ENCODE assay signal across 16 mouse cellular contexts in the genomic region with DNA sequence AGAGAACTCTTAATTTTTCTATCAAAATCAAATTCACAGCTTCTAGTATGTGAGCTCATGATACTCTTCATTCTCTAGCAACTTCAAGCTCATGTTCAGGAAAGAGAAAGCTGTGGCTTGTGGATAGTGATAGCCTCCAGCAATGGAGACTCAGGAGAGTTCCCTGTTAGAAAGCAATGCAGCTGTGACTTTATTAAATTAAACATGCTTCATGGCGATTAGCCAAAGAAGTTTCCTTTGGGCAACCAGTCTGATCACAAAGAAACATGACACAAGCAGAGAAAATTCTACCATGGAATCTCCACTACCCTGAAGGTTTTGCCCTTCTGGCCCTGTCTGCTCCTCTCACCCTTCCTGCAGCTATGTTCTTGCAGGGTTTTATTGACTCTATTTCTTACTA.
"Had no signal": no experiment of that assay in that cellular context is flagged by ENCODE, and none has a peak within 500 bp of the region (broad histone marks: within the 10 kb centered on the region; RNA-seq: fewer than 3 reads in every experiment).

No protein-coding gene starts in this region.

- H3K4me2 ChIP-seq: limb, embryonic 12.5 days; midbrain, embryonic 12.5 days had no signal

- ATAC-seq: lung, postnatal 0 days had no signal

- H3K4me1 ChIP-seq: limb, embryonic 12.5 days; midbrain, embryonic 12.5 days had no signal

- H3K36me3 ChIP-seq: limb, embryonic 12.5 days; midbrain, embryonic 12.5 days had no signal

- H3K27me3 ChIP-seq: limb, embryonic 12.5 days; midbrain, embryonic 12.5 days had no signal

- H3K9me3 ChIP-seq: limb, embryonic 12.5 days; midbrain, embryonic 12.5 days had no signal

- H3K27ac ChIP-seq: kidney, postnatal 0 days; limb, embryonic 12.5 days; liver, embryonic 14.5 days; midbrain, embryonic 12.5 days had no signal

- DNase-seq: kidney, adult 11 months; kidney, adult 9 months; kidney, postnatal 36 days; layer of hippocampus, adult 9-11 months; layer of hippocampus, postnatal 36 days; lung, adult 18-20 months; lung, postnatal 4 days; right cerebral cortex, postnatal 4 days; spleen, adult 18-20 months; thymus, adult 18-20 months; thymus, postnatal 14 days had no signal

- H3K4me3 ChIP-seq: limb, embryonic 12.5 days; midbrain, embryonic 12.5 days had no signal

- H3K9ac ChIP-seq: limb, embryonic 12.5 days; liver, embryonic 14.5 days; midbrain, embryonic 12.5 days had no signal
